Mouse (Mus musculus) lung, adult 2 months (tissue): Measurements from ENCODE around the gene Hoxa4. TPM values are rescaled to one million over a fixed set of nuclear protein-coding genes. Genes with fewer than 3 reads are reported as not detected.

ENCODE experiments used
- DNase-seq: peaks from one replicate; pipeline ENCODE4 v3.0.0; 2022
- H3K4me1 ChIP-seq: fragments of 200-500 bp; 2 replicates; pipeline ENCODE4 v1.6.1; 2011; ENCODE audit warnings: low read length; ENCODE audit not compliant: control insufficient read depth, insufficient read depth
- H3K4me3 ChIP-seq: fragments of 200-500 bp; replicated peaks from 2 replicates; pipeline ENCODE3; 2011; ENCODE audit warnings: low read depth, mild to moderate bottlenecking, control low read depth, low read length; ENCODE audit errors: extremely low read depth
- CTCF ChIP-seq: fragments of 200-500 bp; IDR thresholded peaks from 2 replicates; pipeline ENCODE4 v1.5.1; 2011; ENCODE audit warnings: mild to moderate bottlenecking, low read length, control low read depth; ENCODE audit not compliant: insufficient read depth
- POLR2A ChIP-seq: fragments of 200-500 bp; IDR thresholded peaks from 2 replicates; pipeline ENCODE4 v1.6.1; 2011; ENCODE audit warnings: low read depth, mild to moderate bottlenecking, control low read depth, low read length, borderline replicate concordance; ENCODE audit errors: extremely low read depth
- WGBS: fragments of 180-500 bp; shearing (Covaris S2); methylation state at CpG from one replicate; pipeline ENCODE4 v1.1.7; 2018; 5-methylcytosine and 5-hydroxymethylcytosine counted together
- polyA plus RNA-seq: library from polyadenylated mRNA; depleted of rRNA; stranded (reverse); fragments of >200 nt; gene quantifications from 2 replicates; pipeline ENCODE4 v1.2.3, GENCODE M21; 2012

Hoxa4 gene
- polyA plus RNA-seq, 1 experiment = 8.4 TPM

DNA sequence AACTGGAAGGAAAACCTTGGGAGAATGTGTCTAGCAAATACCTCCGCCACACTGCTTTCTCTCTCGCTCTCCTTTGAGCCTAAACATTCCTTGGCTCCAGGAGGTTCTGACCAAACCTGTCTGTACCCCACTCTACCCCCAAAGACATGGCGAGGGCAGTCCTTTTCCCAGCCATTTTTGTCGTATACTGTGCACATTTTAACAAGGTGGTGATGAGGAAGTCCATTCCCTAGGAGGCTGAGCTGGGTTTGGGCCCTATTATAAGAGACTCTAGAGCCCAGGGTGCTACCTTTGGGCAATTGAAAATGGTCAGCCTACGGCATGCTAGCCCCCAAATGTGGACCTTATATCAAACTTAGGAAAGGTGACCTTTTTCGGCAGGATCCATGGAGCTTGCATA, 44.3 kb upstream of the Hoxa4 start:
- DNase-seq = no peak
- TF ChIP-seq POLR2A = no peak
- TF ChIP-seq CTCF = no peak
- 38% methylated on average over 6 of the region's 6 CpGs for WGBS
- Histone ChIP-seq H3K4me3 (no peak overlapping the region), H3K4me1 (no peaks in the 10 kb centered on the region)

DNA sequence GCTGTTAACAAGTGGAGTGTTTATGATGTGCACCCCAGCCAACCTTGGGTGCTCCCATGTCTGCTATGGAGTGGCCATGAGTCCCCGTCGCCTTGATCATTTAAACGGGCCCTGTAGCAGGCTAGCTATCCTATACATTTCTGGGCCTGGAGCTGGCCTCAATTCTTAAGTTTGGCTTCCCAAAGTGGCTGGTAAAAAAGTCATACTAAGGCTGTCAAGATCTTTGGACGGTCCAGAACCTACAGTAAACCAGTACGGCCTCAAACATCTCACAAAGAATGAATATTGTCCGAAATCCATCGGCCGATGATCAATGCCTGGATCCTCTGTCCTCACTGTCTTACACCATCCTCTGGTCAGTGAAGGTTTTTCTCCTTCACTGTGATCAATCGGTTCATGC, 43.7 kb upstream of the Hoxa4 start:
- DNase-seq = no peak
- H3K4me1 ChIP-seq = no peaks in the 10 kb centered on the region
- WGBS = 35% methylated on average over 9 of the region's 9 CpGs
- H3K4me3 ChIP-seq = no peak overlapping the region
- TF ChIP-seq CTCF = no peak
- no peak for TF ChIP-seq POLR2A

DNA sequence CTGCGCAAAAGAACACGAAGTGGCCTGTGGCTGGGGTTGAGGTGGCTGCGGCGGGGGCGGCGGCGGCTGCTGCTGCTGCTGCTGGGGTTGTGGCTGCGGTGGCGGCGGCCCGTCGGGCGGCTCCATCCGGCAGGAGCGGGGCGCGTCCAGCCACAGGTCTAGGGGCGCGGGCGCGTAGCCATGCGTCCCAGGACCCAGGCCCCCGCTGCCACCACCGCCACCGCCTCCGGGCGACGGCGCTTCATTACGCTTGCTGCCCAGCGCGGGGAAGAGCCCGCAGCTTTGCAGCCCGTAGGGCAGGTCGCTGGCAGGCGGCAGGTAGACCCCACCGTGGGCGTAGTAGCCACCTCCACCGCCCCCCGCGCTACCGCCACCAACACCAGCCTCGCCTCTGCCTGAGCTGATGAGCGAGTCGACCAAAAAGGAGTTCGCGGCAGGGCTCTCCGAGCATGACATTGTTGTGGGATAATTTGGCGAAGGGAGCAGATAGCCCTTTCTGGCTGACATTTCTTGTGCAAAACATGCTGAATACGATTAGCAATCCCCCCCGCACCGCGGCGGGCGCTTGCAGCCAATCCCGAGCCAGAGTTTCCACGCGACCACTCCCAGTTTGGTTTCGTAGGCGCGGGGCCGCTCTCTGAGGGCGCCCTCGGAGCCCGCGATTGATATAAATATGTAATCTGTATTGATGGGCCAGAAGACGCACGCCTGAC, 43.0 kb upstream of the Hoxa4 start:
- Histone ChIP-seq H3K4me1 (no peaks in the 10 kb centered on the region), H3K4me3 (no peak overlapping the region)
- TF ChIP-seq POLR2A (no peak), CTCF (no peak)
- no peak for DNase-seq
- 2% methylated on average over 65 of the region's 68 CpGs for WGBS

DNA sequence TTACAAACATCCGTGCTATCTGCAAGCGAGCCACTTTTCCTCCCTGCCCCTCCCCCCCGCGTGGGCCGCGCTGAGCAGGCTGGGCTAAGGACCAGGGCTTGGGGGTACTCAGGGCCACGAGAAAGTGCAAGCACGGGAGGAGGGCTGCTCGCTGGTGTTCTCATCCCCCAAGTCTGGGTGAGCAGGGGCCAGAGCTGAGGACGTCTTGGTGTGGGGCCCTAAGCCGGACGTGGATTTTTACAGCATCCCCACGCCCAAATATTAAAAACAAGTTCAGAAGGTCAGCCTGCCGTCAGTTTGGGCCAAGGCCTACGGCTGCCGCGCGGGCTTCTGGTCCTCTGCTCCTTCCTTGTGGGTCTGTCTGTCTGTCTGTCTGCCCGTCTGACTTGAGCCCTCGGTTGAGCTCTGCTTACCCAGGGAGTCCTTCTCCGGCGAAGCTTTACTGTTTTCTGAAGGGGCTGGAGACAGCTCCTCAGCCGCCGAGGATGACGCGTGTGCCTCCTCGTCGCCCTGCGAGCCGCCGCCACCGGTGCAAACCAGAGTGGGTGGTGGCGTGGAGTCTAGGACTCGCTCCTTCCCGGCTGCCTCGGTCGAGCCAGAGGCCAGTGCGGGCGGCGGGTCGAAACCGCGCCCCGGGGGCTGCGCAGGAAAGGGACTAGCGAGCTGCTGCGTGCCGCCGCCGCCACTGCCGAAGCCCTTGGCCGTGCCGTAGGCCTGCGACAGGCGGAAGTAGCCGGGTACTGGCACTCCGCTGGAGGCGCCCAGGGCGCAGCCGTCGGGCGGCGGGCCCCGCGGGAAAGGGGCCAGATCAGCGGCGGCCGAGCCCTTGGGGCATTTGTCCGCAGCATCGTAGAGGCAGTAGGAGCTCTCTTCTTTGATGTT, 42.2 kb upstream of the Hoxa4 start:
- DNase-seq = no peak
- H3K4me3 ChIP-seq = no peak overlapping the region
- WGBS = 3% methylated on average over 70 of the region's 70 CpGs

DNA sequence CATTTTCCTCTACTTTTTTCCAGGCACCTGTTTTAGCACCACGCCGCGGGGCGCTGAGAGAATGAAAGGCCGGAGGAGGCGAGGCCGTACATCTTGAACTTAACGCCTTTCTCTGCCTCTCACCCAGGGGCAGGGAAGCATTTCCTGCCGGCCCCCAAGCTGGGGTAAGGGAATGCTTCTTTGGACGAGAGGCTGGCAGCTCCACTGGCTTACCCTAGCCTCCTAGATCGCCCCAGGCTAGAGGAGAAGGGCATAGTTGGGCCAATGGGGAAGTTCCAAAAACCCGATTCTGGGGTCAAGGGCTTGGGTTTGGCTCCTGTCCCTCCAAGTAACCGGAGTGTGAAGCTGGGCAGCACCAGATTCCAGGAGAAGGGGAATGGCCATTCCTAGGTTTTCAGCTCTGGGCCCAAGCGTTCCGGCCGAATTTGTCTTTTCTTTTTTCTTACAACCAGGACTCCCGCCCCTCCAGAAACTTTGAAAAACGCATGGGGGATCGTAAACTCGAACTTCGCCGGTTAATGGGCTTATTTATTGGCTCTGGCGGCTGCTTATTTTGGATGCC, 41.5 kb upstream of the Hoxa4 start:
- H3K4me1 ChIP-seq = no peaks in the 10 kb centered on the region
- WGBS = 4% methylated on average over 23 of the region's 23 CpGs
- DNase-seq = no peak
- H3K4me3 ChIP-seq = no peak overlapping the region
- TF ChIP-seq POLR2A (no peak), CTCF (no peak)

More for the DNA sequence above, 42.2 kb upstream of the Hoxa4 start:
- H3K4me1 ChIP-seq = no peaks in the 10 kb centered on the region
- TF ChIP-seq CTCF (no peak), POLR2A (no peak)

DNA sequence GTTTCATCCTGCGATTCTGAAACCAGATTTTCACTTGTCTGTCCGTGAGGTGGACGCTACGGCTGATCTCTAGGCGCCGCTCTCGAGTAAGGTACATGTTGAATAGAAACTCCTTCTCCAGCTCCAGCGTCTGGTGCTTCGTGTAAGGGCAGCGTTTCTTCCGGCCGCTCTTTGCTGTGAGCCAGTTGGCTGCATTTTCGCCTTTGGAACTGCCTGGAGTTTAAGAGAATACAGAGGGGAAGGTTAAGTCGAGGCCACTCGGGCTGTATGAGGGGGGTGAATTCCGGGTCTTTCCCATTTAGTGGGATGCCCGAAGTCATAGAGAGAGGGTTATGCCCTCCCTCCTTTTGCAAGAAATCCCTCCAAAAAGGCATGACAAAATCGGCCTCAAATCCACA, 41.0 kb upstream of the Hoxa4 start:
- Histone ChIP-seq H3K4me1 (no peaks in the 10 kb centered on the region), H3K4me3 (no peak overlapping the region)
- no peak for DNase-seq
- 2% methylated on average over 18 of the region's 18 CpGs for WGBS
- no peak for TF ChIP-seq POLR2A
- TF ChIP-seq CTCF = no peak

DNA sequence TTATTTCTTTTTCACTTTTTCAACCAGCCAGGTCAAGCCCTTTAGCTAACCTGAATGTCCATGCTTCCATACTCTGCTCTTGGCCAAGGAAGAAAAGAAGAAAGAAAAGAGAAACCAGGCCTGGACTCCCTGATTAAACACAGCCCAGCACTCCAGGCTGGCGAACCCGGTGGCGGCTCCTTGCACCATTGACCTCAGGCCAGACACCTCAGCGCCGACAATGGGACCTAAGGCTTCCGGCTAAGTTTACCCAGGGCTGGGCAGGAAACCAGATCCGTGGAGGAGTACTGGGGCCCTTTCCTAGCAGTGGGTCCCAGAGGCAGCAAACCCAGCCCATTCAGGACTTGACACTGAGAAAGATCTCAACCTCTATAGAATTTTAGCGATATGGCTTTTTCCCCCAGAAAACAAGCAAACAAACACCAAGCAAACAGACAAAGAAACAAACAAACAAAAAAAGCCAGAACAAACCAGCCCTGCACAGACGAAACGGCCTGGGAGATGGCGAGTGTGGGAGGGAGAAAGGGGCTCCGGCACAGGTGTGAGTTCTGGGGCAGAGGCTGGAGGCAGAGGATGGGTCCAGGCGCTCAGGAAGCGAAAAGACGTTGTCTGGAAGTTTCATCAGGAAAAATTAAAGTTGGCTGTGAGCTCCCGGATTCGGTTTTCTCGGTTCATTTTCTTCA, 40.5 kb upstream of the Hoxa4 start:
- TF ChIP-seq POLR2A (no peak), CTCF (no peak)
- DNase-seq = no peak
- no peak overlapping the region for H3K4me3 ChIP-seq

DNA sequence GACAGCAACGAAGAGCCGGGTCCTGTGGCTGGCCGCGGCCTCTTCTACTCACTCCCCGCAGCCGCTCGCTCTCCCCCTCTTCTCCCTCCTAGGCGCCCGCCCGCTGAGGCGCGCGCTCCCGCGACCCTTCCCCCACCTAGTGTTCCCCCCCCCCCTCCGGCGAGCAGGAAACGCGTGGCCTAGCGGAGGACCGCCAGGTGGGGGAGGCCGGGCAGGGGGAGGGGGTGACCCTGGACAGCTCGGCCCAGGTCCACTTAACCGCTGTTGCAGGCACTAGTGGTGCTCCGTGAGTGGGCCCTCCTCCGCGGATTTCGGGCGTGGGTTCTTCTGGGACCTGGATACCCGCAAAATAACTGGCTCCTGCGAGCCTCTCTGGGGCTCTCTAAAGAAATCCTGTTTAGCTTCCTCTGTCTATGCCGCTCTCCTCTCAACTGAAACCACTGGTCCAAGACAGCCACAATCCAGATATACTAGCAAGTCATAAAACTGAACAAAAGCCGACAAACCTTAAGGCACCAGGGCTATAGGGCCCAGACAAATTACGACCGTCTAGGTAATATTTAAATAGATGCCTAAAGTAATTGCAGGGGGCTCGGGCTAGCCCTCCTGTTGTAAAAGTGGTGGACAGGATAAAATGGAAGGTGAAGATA, 39.1 kb upstream of the Hoxa4 start, which contains the start of gene Hoxa9:
Gene Hoxa9 (minus strand): TSS at position 574 of the 650 bp plus-strand sequence.
- Histone ChIP-seq H3K4me1 (no peaks in the 10 kb centered on the region), H3K4me3 (no peak within 1 kb of the TSS)
- WGBS = 3% methylated on average over 29 of the region's 36 CpGs
- DNase-seq = no peak
- TF ChIP-seq CTCF (no peak), POLR2A (no peak)

More for the DNA sequence above, 40.5 kb upstream of the Hoxa4 start:
- WGBS = 4% methylated on average over 18 of the region's 18 CpGs
- no peaks in the 10 kb centered on the region for H3K4me1 ChIP-seq

DNA sequence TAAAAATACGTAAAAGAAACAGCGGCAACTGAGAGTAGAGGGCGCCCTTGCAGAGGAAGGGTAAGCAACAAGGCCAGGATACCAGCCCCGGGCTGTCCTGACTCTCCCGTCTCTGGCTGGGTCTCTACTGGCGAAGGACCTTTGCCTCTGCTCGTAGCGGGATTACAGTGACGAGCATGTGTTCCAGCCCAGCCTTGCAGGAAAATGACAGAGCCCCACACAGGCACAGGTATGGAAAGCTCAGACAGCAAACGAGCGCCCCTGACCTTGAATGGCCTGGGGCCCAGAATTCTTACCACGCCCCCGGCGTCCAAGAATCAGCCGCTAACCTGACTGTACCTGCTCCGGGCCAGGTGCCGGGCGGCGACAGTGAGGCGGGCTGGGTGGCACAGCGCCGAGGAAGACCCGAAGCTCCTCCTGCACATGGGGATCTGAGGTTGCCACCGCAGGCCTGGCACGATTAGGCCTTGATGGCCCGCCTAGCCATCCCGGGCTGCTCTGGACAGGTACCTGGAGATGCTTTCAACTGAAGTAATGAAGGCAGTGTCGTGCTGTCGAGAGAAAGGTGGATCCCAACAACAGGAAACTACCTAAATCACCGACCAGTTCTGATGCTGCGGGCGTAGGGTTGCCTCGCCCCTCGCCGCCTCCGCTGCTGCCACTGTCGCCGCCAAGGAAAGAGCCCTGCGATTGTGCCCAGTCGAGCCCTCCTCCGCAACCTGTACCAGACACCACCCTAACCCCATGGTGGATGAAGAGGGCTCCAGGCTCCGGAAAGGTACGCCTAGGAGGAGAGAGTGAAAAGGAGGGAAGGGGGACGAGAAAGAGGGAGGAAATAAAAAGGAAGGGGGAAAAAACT, 38.2 kb upstream of the Hoxa4 start:
- no peaks in the 10 kb centered on the region; the same call in 1 of the 2 replicates for H3K4me1 ChIP-seq
- TF ChIP-seq CTCF (no peak), POLR2A (no peak)
- WGBS = 6% methylated on average over 44 of the region's 44 CpGs
- H3K4me3 ChIP-seq = no peak overlapping the region
- DNase-seq = no peak
